Mouse (Mus musculus): Measurements from ENCODE around the gene Map4k4.

The Map4k4 gene

GRCm38 (mm10) chr1:39940342-39940741 is 39.6 kb downstream of the Map4k4 start:
- no peak for TF ChIP-seq GATA4 (IDR thresholded peaks at IDR 0.05; ENCODE audit: insufficient replicate concordance, low read length)

GRCm38 (mm10) chr1:39941237-39942179 is 40.8 kb downstream of the Map4k4 start:
- TF ChIP-seq GATA4 (IDR thresholded peaks at IDR 0.05; ENCODE audit: insufficient replicate concordance, low read length): no peak

GRCm38 (mm10) chr1:39942935-39943334 is 42.2 kb downstream of the Map4k4 start:
- no peak for TF ChIP-seq GATA4 (IDR thresholded peaks at IDR 0.05; ENCODE audit: insufficient replicate concordance, low read length)

GRCm38 (mm10) chr1:39944306-39944971 is 43.7 kb downstream of the Map4k4 start:
- no peak for TF ChIP-seq GATA4 (IDR thresholded peaks at IDR 0.05; ENCODE audit: insufficient replicate concordance, low read length)

GRCm38 (mm10) chr1:39944972-39945323 is 44.2 kb downstream of the Map4k4 start:
- TF ChIP-seq GATA4 (IDR thresholded peaks at IDR 0.05; ENCODE audit: insufficient replicate concordance, low read length): no peak

GRCm38 (mm10) chr1:39946391-39946790 is 45.7 kb downstream of the Map4k4 start:
- TF ChIP-seq GATA4 (IDR thresholded peaks at IDR 0.05; ENCODE audit: insufficient replicate concordance, low read length): no peak

GRCm38 (mm10) chr1:39947179-39947578 is 46.5 kb downstream of the Map4k4 start:
- TF ChIP-seq GATA4 (IDR thresholded peaks at IDR 0.05; ENCODE audit: insufficient replicate concordance, low read length): no peak

GRCm38 (mm10) chr1:39947701-39948359 is 47.1 kb downstream of the Map4k4 start:
- TF ChIP-seq GATA4 (IDR thresholded peaks at IDR 0.05; ENCODE audit: insufficient replicate concordance, low read length): no peak

- TF ChIP-seq GATA4 (IDR thresholded peaks at IDR 0.05; ENCODE audit: insufficient replicate concordance, low read length): no peak
Measured at GRCm38 (mm10) chr1:39949205-39949604, 48.5 kb downstream of the Map4k4 start.

- TF ChIP-seq GATA4 (IDR thresholded peaks at IDR 0.05; ENCODE audit: insufficient replicate concordance, low read length): no peak
Measured at GRCm38 (mm10) chr1:39949790-39950462, 49.2 kb downstream of the Map4k4 start.

GRCm38 (mm10) chr1:39950590-39950989 is 49.9 kb downstream of the Map4k4 start:
- TF ChIP-seq GATA4 (IDR thresholded peaks at IDR 0.05; ENCODE audit: insufficient replicate concordance, low read length): no peak

GRCm38 (mm10) chr1:39954652-39955051 is 53.9 kb downstream of the Map4k4 start:
- TF ChIP-seq GATA4 (IDR thresholded peaks at IDR 0.05; ENCODE audit: insufficient replicate concordance, low read length): no peak

- no peak for TF ChIP-seq GATA4 (IDR thresholded peaks at IDR 0.05; ENCODE audit: insufficient replicate concordance, low read length)
Measured at GRCm38 (mm10) chr1:39956712-39957111, 56.0 kb downstream of the Map4k4 start.

GRCm38 (mm10) chr1:39957981-39958380 is 57.3 kb downstream of the Map4k4 start:
- TF ChIP-seq GATA4 (IDR thresholded peaks at IDR 0.05; ENCODE audit: insufficient replicate concordance, low read length): no peak

- TF ChIP-seq GATA4 (IDR thresholded peaks at IDR 0.05; ENCODE audit: insufficient replicate concordance, low read length): no peak
Measured at GRCm38 (mm10) chr1:39960623-39961022, 59.9 kb downstream of the Map4k4 start.
